Mouse (Mus musculus) embryonic fibroblast, embryonic 13.5 days (primary cell): ENCODE measurements around the gene G430095P16Rik.

Experiments used
- CTCF ChIP-seq: IDR thresholded peaks from 2 replicates; pipeline ENCODE4 v1.5.1; 2011; ENCODE audit warnings: mild to moderate bottlenecking, control low read depth, low read length, moderate library complexity, borderline replicate concordance; ENCODE audit not compliant: insufficient read depth
- POLR2A ChIP-seq: IDR thresholded peaks from 2 replicates; pipeline ENCODE4 v1.6.1; 2011; ENCODE audit warnings: low read depth, mild to moderate bottlenecking, control low read depth, low read length, moderate library complexity

DNA sequence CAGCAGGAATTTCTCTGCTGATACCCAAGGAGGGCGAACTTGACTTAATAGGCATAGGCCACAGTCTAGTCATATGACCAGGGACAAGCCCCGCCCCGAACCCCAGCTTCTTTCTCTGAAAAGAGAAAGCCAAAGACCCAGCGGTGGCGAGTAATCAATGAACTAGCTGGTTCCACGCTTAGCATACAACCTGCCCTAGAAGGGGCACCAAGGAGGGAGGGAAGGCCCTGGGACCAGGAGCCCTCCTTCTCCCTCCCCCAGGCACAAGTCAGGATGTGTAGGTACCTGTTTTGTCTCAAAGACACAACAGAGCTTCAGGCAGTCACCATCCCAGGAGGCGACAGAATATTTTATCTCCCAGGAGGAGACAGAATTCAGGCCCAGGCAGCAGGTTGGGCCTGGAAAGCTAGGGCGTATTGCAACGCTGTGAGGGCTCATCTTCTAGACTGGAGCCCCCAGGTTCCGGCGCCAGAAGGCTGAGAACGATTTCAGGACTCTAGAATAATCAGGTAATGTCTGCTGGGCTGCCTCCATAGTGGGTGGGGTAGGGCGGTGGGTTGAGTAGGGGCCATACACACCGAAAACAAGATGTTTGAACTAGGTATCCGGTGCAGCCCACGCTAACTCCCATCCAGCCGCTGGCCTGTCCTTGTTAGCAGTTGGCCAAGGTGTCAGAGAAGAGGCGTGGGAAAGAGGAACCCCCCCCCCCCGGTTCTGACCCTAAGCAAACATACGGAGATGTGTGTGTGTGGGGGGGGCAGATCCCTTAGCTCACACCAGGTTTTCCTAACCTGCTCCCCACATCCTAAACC, 36.4 kb upstream of the G430095P16Rik start, which contains the start of gene Trmt1:
- TF ChIP-seq CTCF = no peak
- TF ChIP-seq POLR2A = peak; percentile 49
